Mouse (Mus musculus) erythroblast, adult 5-6 weeks (primary cell): ENCODE measurements around the gene Acoxl. TPM values are rescaled to one million over a fixed set of nuclear protein-coding genes. Genes with fewer than 3 reads are reported as not detected.

Experiments
- ATAC-seq: replicated peaks from 2 replicates; pipeline ENCODE4 v1.8.0; 2016; ENCODE audit warnings: moderate number of reproducible peaks, mild to moderate bottlenecking, moderate TSS enrichment, inconsistent platforms; ENCODE audit not compliant: poor library complexity, low FRiP score, severe bottlenecking
- total RNA-seq, 2 experiments: library from RNA; stranded (forward) in 1 of 2; stranded (reverse) in 1 of 2; fragments of 150-400 nt in 1 of 2; fragments of 200-764, 138-1000 nt in 1 of 2; gene quantifications; 2 replicates each; pipeline versions ENCODE4 v1.2.3 to v1.2.4; 2015 to 2017; ENCODE audit warnings: low replicate concordance in 2 of 2

Gene Acoxl
- total RNA-seq, 2 experiments from 2014 or later = not detected

DNA sequence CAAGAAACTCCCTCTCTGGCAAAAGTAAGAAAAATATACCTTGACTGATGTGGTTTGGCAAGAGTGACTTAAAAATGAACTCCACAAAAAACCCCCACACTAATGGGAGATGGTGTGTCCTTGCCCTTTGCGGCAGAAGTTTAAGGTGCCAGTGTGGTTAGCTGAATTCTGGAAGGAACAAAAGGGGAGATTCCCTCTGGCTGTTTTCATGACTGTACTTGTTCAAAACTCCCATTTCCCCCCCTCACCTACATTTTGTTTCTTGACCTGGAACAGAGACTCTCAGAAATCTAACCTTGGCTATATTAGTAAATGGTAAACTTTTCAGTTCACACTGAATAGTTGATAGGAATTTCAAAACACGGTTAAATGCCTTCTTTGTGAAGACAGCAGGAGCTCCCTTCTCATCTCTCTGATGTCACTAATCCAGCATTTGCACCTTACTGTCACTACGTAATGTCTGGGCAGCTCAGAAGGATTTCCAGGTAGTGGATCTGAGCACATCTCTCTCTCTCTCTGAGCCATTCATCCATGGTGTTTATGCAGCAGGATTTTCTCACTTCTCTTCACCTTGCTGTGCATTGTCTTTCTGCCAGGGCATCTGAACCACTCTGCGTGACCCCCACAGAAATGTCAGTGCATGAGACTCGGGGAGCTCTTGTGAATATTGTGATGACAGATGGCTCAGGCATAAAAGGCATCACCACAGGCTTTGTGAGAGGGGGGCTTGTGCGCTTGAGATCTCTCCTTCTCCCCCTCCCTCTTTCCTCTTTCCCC, 91.5 kb downstream of the Acoxl start:
- no peak for ATAC-seq

DNA sequence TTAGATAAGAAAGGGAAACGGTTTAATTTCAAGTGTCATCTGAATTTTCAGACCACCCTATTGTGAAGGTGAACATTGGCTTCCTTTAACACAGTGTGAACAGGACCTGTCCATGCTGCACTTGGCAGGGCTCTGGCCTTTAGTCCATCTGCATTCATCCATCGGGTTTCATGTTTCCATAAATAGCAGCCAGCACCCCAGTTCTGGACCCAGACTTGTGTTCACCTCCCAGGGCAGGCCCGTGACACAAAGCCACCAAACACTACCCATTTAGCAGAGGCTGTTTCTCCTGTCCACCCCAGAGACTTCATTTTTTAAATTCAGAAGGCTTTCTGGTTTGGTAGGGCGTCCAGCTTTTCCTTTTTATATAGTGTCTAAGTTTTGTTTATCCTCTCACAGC, 92.9 kb downstream of the Acoxl start:
- no peak for ATAC-seq

DNA sequence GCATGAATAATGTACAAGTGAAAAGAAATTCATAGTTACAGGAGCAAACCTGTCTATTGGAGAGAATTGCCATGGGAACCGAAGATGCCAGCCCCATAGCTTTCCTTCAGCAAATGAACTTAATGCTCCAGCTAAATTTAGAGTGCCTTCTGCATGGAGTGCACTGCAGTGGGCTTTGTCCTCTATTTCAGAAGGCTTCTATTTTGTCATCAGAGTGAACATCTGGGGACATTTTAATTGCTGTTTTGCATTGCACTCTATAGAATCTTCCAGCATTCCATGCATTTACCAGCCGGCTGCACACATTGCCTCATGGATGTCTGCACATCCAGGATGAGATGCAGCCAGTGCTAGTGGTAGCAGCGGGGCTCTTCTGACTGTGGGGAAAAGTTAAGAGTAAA, 94.9 kb downstream of the Acoxl start:
- ATAC-seq = no peak

GRCm38 (mm10) chr2:127937079-127937478, 98.4 kb downstream of the Acoxl start:
- no peak for ATAC-seq

DNA sequence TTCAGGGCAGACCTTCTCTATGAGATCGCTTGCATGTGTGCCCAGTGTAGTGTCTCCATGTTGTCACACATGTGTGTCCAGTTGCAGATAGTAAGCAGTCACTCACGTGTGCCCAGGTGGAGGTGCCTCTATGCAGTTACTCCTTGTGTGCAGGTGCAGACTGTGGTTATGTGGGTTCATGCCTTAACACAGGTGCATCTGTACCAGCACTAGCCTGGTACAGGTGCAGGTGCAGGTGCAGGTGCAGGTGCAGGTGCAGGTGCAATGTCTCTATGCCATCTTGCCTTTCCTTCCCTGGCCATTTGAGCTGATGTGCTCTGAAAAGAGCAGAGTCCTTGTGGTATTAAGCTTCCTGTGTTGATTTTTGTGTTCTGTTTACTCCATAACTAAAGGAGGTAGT, 100.5 kb downstream of the Acoxl start:
- no peak; the same call in 1 of the 2 replicates for ATAC-seq

- no peak for ATAC-seq
Observed at GRCm38 (mm10) chr2:127960579-127960978, 121.9 kb downstream of the Acoxl start.

DNA sequence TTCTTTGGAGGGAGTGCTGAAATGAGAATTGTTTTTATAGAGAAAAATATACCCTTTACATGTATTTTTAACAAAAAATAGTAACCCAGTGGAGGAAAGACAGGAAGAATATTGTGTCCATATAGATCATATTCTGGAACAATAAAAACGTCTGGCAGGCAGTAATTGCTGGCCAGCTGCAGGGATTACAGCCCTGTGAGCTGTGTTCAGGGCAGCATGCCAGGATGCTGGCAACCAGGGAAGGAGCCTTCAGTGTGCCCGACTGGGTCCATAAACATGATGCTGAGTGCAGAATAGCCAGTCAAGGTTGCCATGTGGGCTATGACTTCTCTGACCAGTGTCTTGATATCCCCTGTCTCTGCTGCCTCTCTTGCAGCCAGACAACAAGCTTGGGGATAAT, 122.5 kb downstream of the Acoxl start:
- no peak for ATAC-seq

DNA sequence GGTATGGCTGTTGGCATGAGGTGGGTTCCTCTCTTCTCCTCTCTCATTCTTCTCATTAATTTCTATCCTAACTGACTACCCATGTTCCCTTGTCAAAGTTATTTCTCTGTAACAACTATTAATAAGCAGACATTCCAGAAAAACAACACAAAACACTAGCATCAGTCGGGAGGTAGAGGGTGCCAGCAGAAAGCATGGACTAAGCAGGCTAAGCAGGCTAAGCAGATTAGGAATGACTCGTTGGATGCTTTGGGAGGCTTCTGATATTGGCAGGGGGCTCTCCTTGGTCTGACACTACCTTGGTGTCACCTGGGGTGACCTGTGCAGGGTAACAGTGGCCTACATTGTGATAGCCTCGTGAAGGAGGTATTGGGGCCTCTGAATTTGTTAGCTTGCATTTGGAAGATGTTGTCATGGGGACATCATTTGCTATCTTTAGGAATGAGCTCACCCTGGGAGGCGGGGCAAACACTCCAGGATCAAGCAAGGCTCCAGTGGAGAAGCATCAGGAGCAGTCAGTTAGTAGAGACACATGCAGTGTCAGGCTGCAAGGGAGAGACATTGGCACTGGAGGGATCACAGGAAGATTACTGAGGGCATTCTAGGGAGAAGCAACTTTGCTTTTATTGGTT, 123.2 kb downstream of the Acoxl start:
- no peak for ATAC-seq

- no peak for ATAC-seq
Observed at GRCm38 (mm10) chr2:127968944-127969343, 130.3 kb downstream of the Acoxl start.

DNA sequence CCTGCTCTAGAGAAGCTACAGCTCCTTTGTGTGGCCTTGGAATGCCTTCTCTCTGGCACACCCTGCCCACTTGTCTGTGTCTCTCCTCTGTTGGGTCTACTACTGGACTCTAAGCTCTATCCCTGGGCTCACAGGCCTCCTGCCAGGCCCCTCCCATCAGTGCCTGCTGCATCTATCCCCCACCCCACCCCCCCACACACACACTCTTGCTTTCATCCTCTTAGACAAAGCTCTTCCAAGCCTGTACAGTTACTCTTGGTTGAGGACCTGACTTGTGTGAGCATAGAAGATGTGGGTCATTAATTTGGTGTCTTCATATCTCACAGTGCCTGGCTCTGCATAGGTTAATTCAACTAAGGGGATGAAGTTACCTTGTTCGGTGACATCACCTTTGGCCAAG, 137.6 kb downstream of the Acoxl start:
- ATAC-seq = no peak

DNA sequence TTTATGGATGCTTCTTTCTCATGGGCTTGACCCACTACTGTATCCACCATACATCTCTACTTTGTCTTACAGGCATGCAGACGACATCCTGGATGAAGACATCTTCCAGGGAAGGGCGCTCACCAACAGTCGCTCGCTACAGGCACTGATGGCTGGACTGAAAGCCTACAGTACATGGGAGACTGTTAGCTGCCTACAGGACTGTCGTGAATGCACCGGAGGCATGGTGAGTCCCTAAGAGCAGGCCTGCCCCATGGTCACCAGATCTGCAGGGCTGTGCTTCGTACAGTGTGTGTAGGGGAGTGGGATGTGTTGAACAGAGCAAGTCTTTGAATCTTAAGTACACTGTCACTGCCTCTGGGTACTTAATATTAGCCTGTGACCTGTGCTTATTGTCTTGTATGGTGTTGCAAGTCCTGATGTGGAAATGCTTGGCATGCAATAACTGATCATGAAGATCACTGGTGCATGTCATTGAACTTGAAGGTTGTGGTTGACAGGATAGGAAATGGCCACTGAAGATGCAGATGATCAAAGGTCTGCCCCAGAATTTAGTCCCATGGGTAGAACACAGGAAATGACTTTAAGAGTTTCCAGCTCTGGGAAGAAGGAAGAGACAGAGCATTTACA, 140.0 kb downstream of the Acoxl start:
- no peak for ATAC-seq

DNA sequence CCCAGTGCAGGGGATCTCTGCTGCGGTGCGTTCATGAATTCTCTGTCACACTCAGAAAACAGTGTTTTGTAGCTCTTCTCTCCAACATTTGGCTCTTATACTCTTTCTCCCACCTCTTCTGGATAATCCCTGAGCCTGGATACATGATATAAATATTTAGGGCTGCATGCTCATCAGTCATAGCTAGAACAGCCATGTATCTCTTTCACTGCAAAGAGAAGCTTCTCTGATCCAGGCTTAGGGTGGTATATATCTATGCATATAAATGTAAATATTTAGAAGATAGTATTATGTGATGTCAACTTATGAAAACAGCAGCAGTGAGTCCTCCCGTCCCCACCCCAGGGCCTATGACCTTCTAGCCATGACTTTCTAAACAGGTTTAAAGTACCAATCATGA, 143.9 kb downstream of the Acoxl start:
- ATAC-seq = no peak

DNA sequence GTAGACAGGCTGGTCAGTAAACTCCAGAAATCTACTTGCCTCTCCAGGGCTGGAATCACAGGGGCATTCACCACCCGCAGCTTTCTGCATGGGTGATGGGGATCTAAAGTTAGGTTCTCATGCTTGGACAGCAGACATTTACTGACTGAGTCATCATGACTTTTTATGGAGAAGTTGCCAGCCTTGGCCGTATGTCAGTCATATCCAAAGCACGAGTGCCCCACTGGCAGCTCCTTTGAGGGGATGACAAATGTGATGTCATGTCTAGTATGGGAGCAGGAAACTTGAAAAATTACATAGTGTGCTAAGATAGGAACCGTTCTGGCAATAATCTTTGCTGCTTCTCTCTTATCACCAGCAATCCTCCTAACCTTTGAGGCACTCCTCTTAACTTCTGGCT, 144.6 kb downstream of the Acoxl start:
- no peak for ATAC-seq

DNA sequence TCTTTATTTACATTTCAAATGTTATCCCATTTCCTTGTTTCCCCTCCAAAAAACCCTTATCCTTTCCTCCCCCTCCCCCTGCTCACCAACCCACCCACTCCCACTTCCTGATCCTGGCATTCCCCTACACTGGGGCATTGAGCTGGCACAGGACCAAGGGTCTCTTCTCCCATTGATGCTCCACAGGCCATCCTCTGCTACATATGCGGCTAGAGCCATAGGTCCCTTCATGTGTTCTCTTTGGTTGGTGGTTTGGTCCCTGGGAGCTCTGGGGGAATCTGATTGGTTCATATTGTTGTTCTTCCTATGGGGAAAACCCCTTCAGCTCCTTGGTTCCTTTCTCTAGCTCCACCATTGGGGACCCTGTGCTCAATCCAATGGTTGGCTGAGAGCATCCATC, 145.3 kb downstream of the Acoxl start:
- ATAC-seq = no peak

DNA sequence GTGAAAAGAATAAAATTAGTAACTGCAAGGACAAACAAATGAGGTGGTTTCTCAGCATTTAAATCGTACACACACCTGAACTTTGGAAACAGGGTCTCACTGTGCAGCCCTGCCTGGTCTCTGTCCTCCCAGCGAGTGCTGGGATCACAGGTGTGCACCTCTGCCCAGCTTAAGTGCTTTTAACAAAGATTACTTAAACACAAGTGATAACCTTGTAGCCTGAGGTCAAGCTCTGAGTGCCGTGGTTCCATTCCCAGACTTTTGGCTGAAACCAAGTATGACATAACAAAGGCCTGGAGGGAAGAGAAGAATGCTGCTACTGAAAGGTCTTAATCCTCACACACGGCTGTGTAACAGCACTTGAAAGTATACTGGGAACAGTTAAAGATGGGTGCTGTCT, 149.0 kb downstream of the Acoxl start:
- ATAC-seq = no peak

- no peak for ATAC-seq
Observed at GRCm38 (mm10) chr2:127990856-127991479, 152.3 kb downstream of the Acoxl start.

- no peak for ATAC-seq
Observed at GRCm38 (mm10) chr2:127991656-127992055, 153.0 kb downstream of the Acoxl start.

- ATAC-seq = no peak
Observed at GRCm38 (mm10) chr2:128008662-128009423, 170.2 kb downstream of the Acoxl start.

GRCm38 (mm10) chr2:128014613-128015012, 175.9 kb downstream of the Acoxl start:
- ATAC-seq = no peak

- ATAC-seq = no peak
Observed at GRCm38 (mm10) chr2:128015602-128016001, 176.9 kb downstream of the Acoxl start.
